Mouse (Mus musculus) heart, embryonic 14.5 days (tissue): ENCODE results near the gene Tsga13. TPM values are rescaled to one million over a fixed set of nuclear protein-coding genes. Genes with fewer than 3 reads are reported as not detected.

Experiments used
- ATAC-seq: fragments of 200-750 bp; cut with Nextera tagmentation; 2 replicates; pipeline ENCODE4 v1.8.0; 2017; ENCODE audit warnings: low read depth, moderate TSS enrichment; ENCODE audit not compliant: insufficient number of reproducible peaks, insufficient read depth, low FRiP score
- H3K27ac ChIP-seq, 2 experiments: fragments of 200-500 bp in 1 of 2; fragments of 300-500 bp in 1 of 2; sonication (generic) in 1 of 2; replicated peaks in 1 of 2; 2 replicates each; pipeline ENCODE4 v1.5.1; 2012 to 2014; ENCODE audit warnings: low read depth in 2 of 2, low read length in 2 of 2, control low read depth in 1 of 2, mild to moderate bottlenecking in 1 of 2, mixed read lengths in 1 of 2; ENCODE audit not compliant: control insufficient read depth in 1 of 2, insufficient read depth in 1 of 2
- H3K27me3 ChIP-seq: fragments of 300-500 bp; sonication (generic); 2 replicates; pipeline ENCODE4 v1.6.1; 2014; ENCODE audit warnings: mild to moderate bottlenecking, low read length, control low read depth; ENCODE audit not compliant: control insufficient read depth, insufficient read depth
- H3K36me3 ChIP-seq: fragments of 300-500 bp; sonication (generic); 2 replicates; pipeline ENCODE4 v1.6.1; 2014; ENCODE audit warnings: mild to moderate bottlenecking, control low read depth, low read length, mixed read lengths; ENCODE audit not compliant: control insufficient read depth, insufficient read depth
- H3K4me1 ChIP-seq, 2 experiments: fragments of 200-500 bp in 1 of 2; fragments of 300-500 bp in 1 of 2; sonication (generic) in 1 of 2; 2 replicates each; pipeline ENCODE4 v1.6.1; 2012 to 2014; ENCODE audit warnings: low read length in 2 of 2, control low read depth in 1 of 2, mixed read lengths in 1 of 2; ENCODE audit not compliant: control insufficient read depth in 2 of 2, insufficient read depth in 2 of 2
- H3K4me2 ChIP-seq: fragments of 300-500 bp; sonication (generic); 2 replicates; pipeline ENCODE4 v1.6.1; 2014; ENCODE audit warnings: mild to moderate bottlenecking, low read length
- H3K4me3 ChIP-seq, 2 experiments: fragments of 200-500 bp in 1 of 2; fragments of 300-500 bp in 1 of 2; sonication (generic) in 1 of 2; 2 replicates each; pipeline ENCODE4 v1.5.1; 2012 to 2014; ENCODE audit warnings: low read length in 2 of 2, mild to moderate bottlenecking in 2 of 2, control low read depth in 1 of 2, low read depth in 1 of 2, moderate library complexity in 1 of 2; ENCODE audit not compliant: control insufficient read depth in 1 of 2, insufficient read depth in 1 of 2
- H3K9ac ChIP-seq: fragments of 300-500 bp; sonication (generic); 2 replicates; pipeline ENCODE4 v1.6.1; 2014; ENCODE audit warnings: mild to moderate bottlenecking, low read length
- H3K9me3 ChIP-seq: fragments of 300-500 bp; sonication (generic); 2 replicates; pipeline ENCODE4 v1.6.1; 2016; ENCODE audit warnings: low read length, control low read depth; ENCODE audit not compliant: control insufficient read depth
- WGBS: fragments of 180-500 bp; shearing (Covaris S2); extraction: QIAGEN DNeasy Blood & Tissue Kit; methylation state at CpG from one replicate; pipeline ENCODE4 v1.1.7; 2014; 5-methylcytosine and 5-hydroxymethylcytosine counted together
- polyA plus RNA-seq: library from polyadenylated mRNA; unstranded; fragments of >200 nt; fragmentation: Nextera tagmentation; extraction: Ambion mirVana; gene quantifications from 2 replicates; pipeline ENCODE4 v1.2.1, GENCODE M21; 2014

Tsga13 gene
- polyA plus RNA-seq, 1 experiment from 2014 or later, result 0.34 TPM

GRCm38 (mm10) chr6:30855205-30855604 lies 60.2 kb downstream of the Tsga13 start:
- Histone ChIP-seq H3K27ac (no peak overlapping the region), H3K4me2 (no peak overlapping the region), H3K4me3 (no peak overlapping the region), H3K4me1 (no peaks in the 10 kb centered on the region), H3K9ac (no peak overlapping the region), H3K27me3 (no peaks in the 10 kb centered on the region), H3K36me3 (peaks cover 35% of the 10 kb centered on the region), H3K9me3 (no peaks in the 10 kb centered on the region)
- ATAC-seq, result no peak
- WGBS, result 71% methylated on average over 2 of the region's 2 CpGs

GRCm38 (mm10) chr6:30849818-30850217 lies 65.6 kb downstream of the Tsga13 start:
- peak overlapping the region in 1 of 2 experiments; percentile 27; a peak in 1 of 4 replicates for H3K27ac ChIP-seq
- WGBS, result 58% methylated on average over 2 of the region's 2 CpGs
- H3K9ac ChIP-seq, result no peak overlapping the region
- peaks cover 18% of the 10 kb centered on the region; the same call in 1 of the 2 replicates for H3K36me3 ChIP-seq
- H3K4me3 ChIP-seq, result no peak overlapping the region
- H3K9me3 ChIP-seq, result no peaks in the 10 kb centered on the region
- no peaks in the 10 kb centered on the region for H3K4me1 ChIP-seq
- ATAC-seq, result no peak
- no peaks in the 10 kb centered on the region for H3K27me3 ChIP-seq
- no peak overlapping the region for H3K4me2 ChIP-seq

Other genes with a start within 250 kb of the Tsga13 start
- 9.6 and 11.3 TPM in 2 replicates for gene Cep41, start 221.8 kb downstream of the Tsga13 start, polyA plus RNA-seq
- gene Mest, start 192.0 kb downstream of the Tsga13 start, polyA plus RNA-seq, result 2,556 and 2,705 TPM in 2 replicates
- 31.0 and 31.7 TPM in 2 replicates for gene Copg2, start 18.8 kb downstream of the Tsga13 start, polyA plus RNA-seq
- 1.9 and 3.0 TPM in 2 replicates for gene Klf14, start 43.5 kb upstream of the Tsga13 start, polyA plus RNA-seq